Mouse (Mus musculus): ENCODE results near the gene Oscp1. TPM values are rescaled to one million over a fixed set of nuclear protein-coding genes. Genes with fewer than 3 reads are reported as not detected.

Gene Oscp1
- polyA plus RNA-seq, 1 experiment from 2014 or later = 13.6 TPM

GRCm38 (mm10) chr4:126058997-126059362 is 615 bp downstream of the Oscp1 start:
- ATAC-seq (replicated peaks; ENCODE audit: low FRiP score, low read depth) (no peak), DNase-seq (ENCODE audit: low spot score) (no peak)
- TF ChIP-seq CTCF (IDR thresholded peaks at IDR 0.05; ENCODE audit: low read depth) = no peak
- H3K27me3 ChIP-seq (ENCODE audit: insufficient read depth, low read length) = no peaks in the 10 kb centered on the region
- H3K4me3 ChIP-seq (replicated peaks; ENCODE audit: low read depth, low read length) = peak overlapping the region; percentile 62
- peak overlapping the region; percentile 87 for H3K4me2 ChIP-seq (ENCODE audit: low read length)
- no peak overlapping the region for H3K27ac ChIP-seq
- H3K4me1 ChIP-seq (replicated peaks; ENCODE audit: insufficient read depth, low read length) = peaks cover 6% of the 10 kb centered on the region; the same call in 1 of the 2 replicates
- peak overlapping the region; percentile 64 for H3K9ac ChIP-seq (ENCODE audit: low read depth, low read length)
- no peaks in the 10 kb centered on the region for H3K9me3 ChIP-seq (replicated peaks; ENCODE audit: low read length)
- H3K36me3 ChIP-seq (ENCODE audit: insufficient read depth, low read length) = 0 out of 2 replicates have a peak, but pooled peaks cover 16% of the 10 kb centered on the region
- 33% methylated on average over 9 of the region's 9 CpGs for WGBS

- Histone ChIP-seq H3K36me3 (ENCODE audit: insufficient read depth, low read length) (no peaks in the 10 kb centered on the region), H3K4me3 (replicated peaks; ENCODE audit: low read depth, low read length) (no peak overlapping the region), H3K27ac (no peak overlapping the region), H3K9me3 (replicated peaks; ENCODE audit: low read length) (no peaks in the 10 kb centered on the region), H3K4me1 (replicated peaks; ENCODE audit: insufficient read depth, low read length) (0 out of 2 replicates have a peak, but pooled peaks cover 3% of the 10 kb centered on the region), H3K27me3 (ENCODE audit: insufficient read depth, low read length) (no peaks in the 10 kb centered on the region), H3K9ac (ENCODE audit: low read depth, low read length) (no peak overlapping the region), H3K4me2 (ENCODE audit: low read length) (no peak overlapping the region)
- WGBS = 62% methylated on average over 1 of the region's 1 CpGs
- DNase-seq (ENCODE audit: low spot score) (no peak), ATAC-seq (replicated peaks; ENCODE audit: low FRiP score, low read depth) (no peak)
- TF ChIP-seq CTCF (IDR thresholded peaks at IDR 0.05; ENCODE audit: low read depth) = no peak
Measured at GRCm38 (mm10) chr4:126062856-126063255, 4.5 kb downstream of the Oscp1 start.

GRCm38 (mm10) chr4:126065241-126065640 is 6.9 kb downstream of the Oscp1 start:
- DNase-seq (ENCODE audit: low spot score) (no peak), ATAC-seq (replicated peaks; ENCODE audit: low FRiP score, low read depth) (no peak)
- TF ChIP-seq CTCF (IDR thresholded peaks at IDR 0.05; ENCODE audit: low read depth) = no peak
- H3K4me3 ChIP-seq (replicated peaks; ENCODE audit: low read depth, low read length) = no peak overlapping the region
- H3K9ac ChIP-seq (ENCODE audit: low read depth, low read length) = no peak overlapping the region
- H3K36me3 ChIP-seq (ENCODE audit: insufficient read depth, low read length) = no peaks in the 10 kb centered on the region
- no peak overlapping the region for H3K4me2 ChIP-seq (ENCODE audit: low read length)
- no peaks in the 10 kb centered on the region for H3K9me3 ChIP-seq (replicated peaks; ENCODE audit: low read length)
- WGBS = 82% methylated on average over 7 of the region's 7 CpGs
- no peak overlapping the region for H3K27ac ChIP-seq
- no peaks in the 10 kb centered on the region for H3K4me1 ChIP-seq (replicated peaks; ENCODE audit: insufficient read depth, low read length)
- H3K27me3 ChIP-seq (ENCODE audit: insufficient read depth, low read length) = no peaks in the 10 kb centered on the region

DNA sequence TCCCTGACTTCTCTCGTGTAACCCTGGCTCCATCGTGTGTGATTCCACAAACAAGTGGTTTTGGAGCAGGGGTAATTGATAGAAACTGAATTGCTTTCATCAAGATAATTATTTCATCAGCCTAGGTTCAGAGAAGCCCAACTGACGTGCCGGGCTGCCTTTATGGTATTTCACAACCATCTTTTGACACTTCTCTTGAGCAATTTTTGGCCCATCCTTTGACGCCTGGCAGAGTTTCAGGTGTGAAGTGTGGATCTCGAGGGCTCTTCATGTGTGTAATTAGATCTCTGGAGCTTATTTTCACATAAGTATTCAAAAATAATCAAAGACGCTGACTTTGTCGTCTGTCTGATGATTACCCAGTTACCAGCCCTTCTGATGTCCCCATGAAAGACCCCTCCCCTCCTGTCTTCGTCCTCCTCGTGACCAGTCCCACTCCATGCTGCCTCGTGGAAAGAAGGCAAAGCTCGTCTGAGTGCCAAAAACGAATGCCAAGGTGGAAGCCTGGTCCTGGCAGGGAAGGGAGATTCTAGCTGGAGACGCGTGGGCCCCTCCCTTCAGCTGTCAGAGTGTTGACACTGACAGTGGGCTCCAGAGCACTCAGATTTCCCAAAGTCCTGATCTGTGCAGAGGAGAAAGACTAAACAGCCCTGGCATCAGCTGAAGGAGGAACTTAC is 9.2 kb downstream of the Oscp1 start:
- ATAC-seq (replicated peaks; ENCODE audit: low FRiP score, low read depth) = no peak
- DNase-seq (ENCODE audit: low spot score) = no peak
- H3K27ac ChIP-seq = no peak overlapping the region
- no peak overlapping the region for H3K9ac ChIP-seq (ENCODE audit: low read depth, low read length)
- no peak overlapping the region for H3K4me2 ChIP-seq (ENCODE audit: low read length)
- H3K4me1 ChIP-seq (replicated peaks; ENCODE audit: insufficient read depth, low read length) = no peaks in the 10 kb centered on the region
- no peak for TF ChIP-seq CTCF (IDR thresholded peaks at IDR 0.05; ENCODE audit: low read depth)
- H3K36me3 ChIP-seq (ENCODE audit: insufficient read depth, low read length) = no peaks in the 10 kb centered on the region
- H3K9me3 ChIP-seq (replicated peaks; ENCODE audit: low read length) = no peaks in the 10 kb centered on the region
- WGBS = 51% methylated on average over 15 of the region's 15 CpGs
- no peak overlapping the region for H3K4me3 ChIP-seq (replicated peaks; ENCODE audit: low read depth, low read length)
- no peaks in the 10 kb centered on the region for H3K27me3 ChIP-seq (ENCODE audit: insufficient read depth, low read length)

- Histone ChIP-seq H3K36me3 (ENCODE audit: insufficient read depth, low read length) (no peaks in the 10 kb centered on the region), H3K4me1 (replicated peaks; ENCODE audit: insufficient read depth, low read length) (no peaks in the 10 kb centered on the region), H3K27ac (no peak overlapping the region), H3K9ac (ENCODE audit: low read depth, low read length) (no peak overlapping the region), H3K4me3 (replicated peaks; ENCODE audit: low read depth, low read length) (no peak overlapping the region), H3K27me3 (ENCODE audit: insufficient read depth, low read length) (no peaks in the 10 kb centered on the region), H3K4me2 (ENCODE audit: low read length) (no peak overlapping the region), H3K9me3 (replicated peaks; ENCODE audit: low read length) (no peaks in the 10 kb centered on the region)
- no peak for ATAC-seq (replicated peaks; ENCODE audit: low FRiP score, low read depth)
- no peak for TF ChIP-seq CTCF (IDR thresholded peaks at IDR 0.05; ENCODE audit: low read depth)
- 86% methylated on average over 6 of the region's 6 CpGs for WGBS
- DNase-seq (ENCODE audit: low spot score) = no peak
Measured at GRCm38 (mm10) chr4:126068842-126069241, 10.5 kb downstream of the Oscp1 start.

- H3K36me3 ChIP-seq (ENCODE audit: insufficient read depth, low read length) = no peaks in the 10 kb centered on the region
- no peak overlapping the region for H3K4me2 ChIP-seq (ENCODE audit: low read length)
- no peak overlapping the region for H3K9ac ChIP-seq (ENCODE audit: low read depth, low read length)
- no peaks in the 10 kb centered on the region for H3K4me1 ChIP-seq (replicated peaks; ENCODE audit: insufficient read depth, low read length)
- DNase-seq (ENCODE audit: low spot score) (no peak), ATAC-seq (replicated peaks; ENCODE audit: low FRiP score, low read depth) (no peak)
- no peak for TF ChIP-seq CTCF (IDR thresholded peaks at IDR 0.05; ENCODE audit: low read depth)
- no peaks in the 10 kb centered on the region for H3K27me3 ChIP-seq (ENCODE audit: insufficient read depth, low read length)
- WGBS = 79% methylated on average over 6 of the region's 6 CpGs
- H3K27ac ChIP-seq = no peak overlapping the region
- no peaks in the 10 kb centered on the region for H3K9me3 ChIP-seq (replicated peaks; ENCODE audit: low read length)
- no peak overlapping the region for H3K4me3 ChIP-seq (replicated peaks; ENCODE audit: low read depth, low read length)
Measured at GRCm38 (mm10) chr4:126077833-126078232, 19.5 kb downstream of the Oscp1 start.

DNA sequence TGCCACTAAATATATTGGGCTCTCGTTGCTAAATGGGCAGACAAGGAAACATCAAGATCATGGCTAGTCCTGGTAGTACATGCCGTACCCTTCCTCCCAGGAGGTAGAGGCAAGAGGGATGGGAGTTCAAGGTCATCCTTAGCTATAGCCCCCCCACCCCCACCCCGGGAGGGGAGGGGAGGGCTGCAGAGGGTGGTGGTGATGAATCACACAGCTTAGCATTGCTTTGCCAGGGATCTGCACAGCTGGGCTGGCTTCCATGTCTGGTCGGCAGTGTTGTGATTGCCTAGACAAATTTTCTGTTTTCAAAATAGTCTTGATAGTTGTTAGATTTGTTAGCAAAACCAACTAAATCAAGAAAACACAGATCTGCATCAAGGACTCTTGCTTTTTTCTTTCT is 20.9 kb downstream of the Oscp1 start:
- H3K4me1 ChIP-seq (replicated peaks; ENCODE audit: insufficient read depth, low read length) = no peaks in the 10 kb centered on the region
- H3K27me3 ChIP-seq (ENCODE audit: insufficient read depth, low read length) = no peaks in the 10 kb centered on the region
- WGBS = 69% methylated on average over 4 of the region's 4 CpGs
- ATAC-seq (replicated peaks; ENCODE audit: low FRiP score, low read depth) (no peak), DNase-seq (ENCODE audit: low spot score) (no peak)
- no peak overlapping the region for H3K4me2 ChIP-seq (ENCODE audit: low read length)
- no peak overlapping the region for H3K27ac ChIP-seq
- no peak overlapping the region for H3K4me3 ChIP-seq (replicated peaks; ENCODE audit: low read depth, low read length)
- no peak overlapping the region for H3K9ac ChIP-seq (ENCODE audit: low read depth, low read length)
- no peaks in the 10 kb centered on the region for H3K9me3 ChIP-seq (replicated peaks; ENCODE audit: low read length)
- TF ChIP-seq CTCF (IDR thresholded peaks at IDR 0.05; ENCODE audit: low read depth) = no peak
- no peaks in the 10 kb centered on the region for H3K36me3 ChIP-seq (ENCODE audit: insufficient read depth, low read length)

All from kidney, postnatal 0 days (tissue).